Mouse (Mus musculus): ENCODE data around the gene Ptx3. TPM values are rescaled to one million over a fixed set of nuclear protein-coding genes. Genes with fewer than 3 reads are reported as not detected.
"Not testable (repeated sequence)": the region's sequence is repeated elsewhere in the genome, so short reads cannot be mapped to it uniquely, and the experiment has no call there.

Gene Ptx3
- polyA plus RNA-seq, 1 experiment from 2014 or later: 0.32 TPM

DNA sequence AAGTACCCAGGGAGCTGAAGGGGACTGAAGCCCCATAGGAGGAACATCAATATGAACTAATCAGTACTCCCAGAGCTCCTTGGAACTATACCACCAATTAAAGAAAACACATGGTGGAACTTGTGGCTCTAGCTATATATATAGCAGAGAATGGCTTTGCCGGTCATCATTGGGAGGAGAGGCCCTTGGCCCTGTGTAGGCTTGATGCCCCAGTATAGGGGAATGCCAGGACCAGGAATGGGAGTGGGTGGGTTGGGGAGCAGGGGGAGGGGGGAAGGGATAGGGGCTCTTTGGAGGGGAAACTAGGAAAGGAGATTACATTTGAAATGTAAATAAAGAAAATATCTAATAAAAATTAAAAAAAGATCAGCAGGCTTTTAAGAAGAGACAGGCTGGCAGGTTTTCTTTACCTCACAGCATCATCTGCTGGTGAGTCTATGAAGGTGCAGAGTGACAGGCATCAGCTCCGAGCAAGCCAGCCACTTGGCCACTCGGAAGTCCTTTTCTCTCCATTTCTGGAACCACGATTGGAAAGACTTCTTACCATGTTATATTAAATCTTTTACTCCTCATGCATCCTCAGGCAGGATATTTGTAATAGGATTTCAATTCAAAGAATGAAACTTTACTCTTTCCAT is 16.6 kb downstream of the Ptx3 start:
- not testable (repeated sequence) for H3K9me3 ChIP-seq (replicated peaks); ATAC-seq (ENCODE audit: low read depth); H3K4me2 ChIP-seq; H3K27ac ChIP-seq; H3K4me1 ChIP-seq (replicated peaks); H3K9ac ChIP-seq; DNase-seq; H3K36me3 ChIP-seq; H3K4me3 ChIP-seq (replicated peaks); H3K27me3 ChIP-seq
- WGBS (ENCODE audit: insufficient replicate concordance): 41% methylated on average over 4 of the region's 4 CpGs

DNA sequence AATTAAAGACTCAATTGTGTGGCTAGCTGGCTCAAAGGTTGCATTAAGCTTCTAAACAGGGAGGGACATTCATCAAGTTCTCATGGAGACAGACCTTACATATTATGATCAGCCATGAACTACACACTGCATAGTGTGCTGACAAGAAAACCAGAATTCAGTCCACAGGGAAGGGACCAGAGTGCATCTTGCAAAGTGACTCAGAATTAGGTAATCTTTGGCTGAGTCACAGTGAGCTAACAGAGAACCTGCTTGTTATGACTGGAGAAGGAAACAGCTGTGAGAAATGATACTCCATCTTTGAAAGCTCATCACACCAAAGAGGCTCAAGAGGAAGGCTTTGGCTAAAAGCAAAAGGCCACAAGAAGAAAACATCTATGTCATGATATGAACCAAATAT is 20.8 kb downstream of the Ptx3 start:
- Histone ChIP-seq H3K4me1 (replicated peaks) (no peaks in the 10 kb centered on the region), H3K27ac (no peak overlapping the region), H3K9ac (no peak overlapping the region), H3K4me3 (replicated peaks) (no peak overlapping the region), H3K36me3 (no peaks in the 10 kb centered on the region), H3K9me3 (replicated peaks) (no peaks in the 10 kb centered on the region), H3K27me3 (no peaks in the 10 kb centered on the region), H3K4me2 (no peak overlapping the region)
- DNase-seq (no peak), ATAC-seq (ENCODE audit: low read depth) (no peak)

DNA sequence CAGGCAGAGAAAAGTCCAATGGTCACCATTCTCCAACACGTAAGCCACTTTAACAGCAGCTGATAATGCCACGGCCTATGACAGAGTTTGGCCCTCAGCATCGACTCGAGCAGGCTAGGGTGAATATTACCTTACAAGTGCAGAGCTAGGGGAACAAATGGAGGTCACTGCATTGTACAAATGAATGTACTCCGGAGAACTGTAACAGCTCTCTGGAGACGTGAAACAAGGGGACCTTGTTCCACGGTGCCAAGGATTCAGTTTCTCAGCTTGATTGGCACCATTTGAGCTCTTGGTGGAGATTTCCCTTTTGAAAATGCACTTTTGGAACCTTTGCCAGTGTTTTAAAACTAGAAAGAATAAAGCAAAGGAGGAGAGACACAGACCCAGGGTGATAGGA is 32.1 kb downstream of the Ptx3 start:
- WGBS (ENCODE audit: insufficient replicate concordance): 72% methylated on average over 7 of the region's 7 CpGs
- Histone ChIP-seq H3K9me3 (replicated peaks) (no peaks in the 10 kb centered on the region), H3K27ac (no peak overlapping the region), H3K9ac (no peak overlapping the region), H3K27me3 (no peaks in the 10 kb centered on the region), H3K4me2 (no peak overlapping the region), H3K4me1 (replicated peaks) (no peaks in the 10 kb centered on the region), H3K4me3 (replicated peaks) (no peak overlapping the region), H3K36me3 (no peaks in the 10 kb centered on the region)
- ATAC-seq (ENCODE audit: low read depth): no peak
- DNase-seq: no peak

DNA sequence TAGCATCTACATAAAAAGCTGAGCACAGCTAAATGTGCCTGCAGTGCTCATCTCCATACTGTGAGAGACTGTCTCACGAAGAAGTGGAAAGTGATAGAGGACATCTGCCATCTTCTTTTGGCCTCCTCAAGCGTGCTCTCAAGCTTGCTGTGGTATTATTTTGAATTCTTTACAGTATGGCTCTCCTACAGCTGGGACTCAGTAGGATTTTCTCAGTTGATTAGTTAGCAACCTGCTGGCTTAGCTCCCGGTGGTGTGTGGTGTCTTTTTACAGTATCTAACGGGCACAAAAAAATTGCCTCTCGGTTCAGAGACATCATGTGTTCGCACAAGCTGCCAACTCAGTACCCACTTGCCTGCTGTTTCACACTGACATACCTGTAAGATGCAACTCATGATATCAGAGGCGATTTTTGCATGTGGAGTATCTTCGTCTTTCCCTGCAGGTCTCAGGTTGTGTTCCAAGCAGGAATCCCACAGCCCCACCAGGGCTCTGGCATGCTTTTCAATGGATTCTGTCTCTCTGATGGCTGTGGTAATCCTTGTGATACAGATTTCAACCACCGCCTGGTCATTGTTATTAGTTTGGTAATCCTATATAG is 34.9 kb downstream of the Ptx3 start:
- DNase-seq (no peak), ATAC-seq (ENCODE audit: low read depth) (no peak)
- H3K9me3 ChIP-seq (replicated peaks): no peaks in the 10 kb centered on the region
- no peak overlapping the region for H3K27ac ChIP-seq
- H3K9ac ChIP-seq: no peak overlapping the region
- no peaks in the 10 kb centered on the region for H3K27me3 ChIP-seq
- no peaks in the 10 kb centered on the region for H3K4me1 ChIP-seq (replicated peaks)
- H3K36me3 ChIP-seq: no peaks in the 10 kb centered on the region
- 63% methylated on average over 9 of the region's 9 CpGs for whole genome bisulfite sequencing (ENCODE audit: insufficient replicate concordance)
- H3K4me2 ChIP-seq: no peak overlapping the region
- H3K4me3 ChIP-seq (replicated peaks): no peak overlapping the region

DNA sequence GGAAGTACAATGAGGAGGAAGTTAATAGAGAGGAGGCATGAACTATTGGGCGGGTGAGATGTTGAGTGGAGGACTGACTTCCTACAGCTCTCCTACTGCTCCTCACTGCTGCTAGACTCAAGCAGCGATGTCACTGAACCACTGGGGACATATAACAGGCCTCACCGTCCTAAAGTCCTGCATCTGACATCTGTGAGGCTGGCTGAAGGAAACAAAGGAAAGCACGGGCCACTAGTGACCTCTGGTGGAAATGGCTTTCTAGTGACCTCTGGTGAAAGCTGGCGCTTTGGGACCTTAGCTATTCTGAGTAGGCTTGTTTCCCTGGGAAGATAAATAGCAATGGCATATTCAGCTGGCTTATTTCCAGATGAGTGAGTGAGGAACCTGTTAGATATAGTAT is 42.6 kb downstream of the Ptx3 start:
- no peaks in the 10 kb centered on the region for H3K4me1 ChIP-seq (replicated peaks)
- no peaks in the 10 kb centered on the region for H3K27me3 ChIP-seq
- no peak overlapping the region for H3K4me2 ChIP-seq
- H3K4me3 ChIP-seq (replicated peaks): no peak overlapping the region
- H3K27ac ChIP-seq: no peak overlapping the region
- H3K9me3 ChIP-seq (replicated peaks): no peaks in the 10 kb centered on the region
- H3K36me3 ChIP-seq: no peaks in the 10 kb centered on the region
- ATAC-seq (ENCODE audit: low read depth) (no peak), DNase-seq (no peak)
- H3K9ac ChIP-seq: no peak overlapping the region
- 22% methylated on average over 5 of the region's 5 CpGs for WGBS (ENCODE audit: insufficient replicate concordance)

DNA sequence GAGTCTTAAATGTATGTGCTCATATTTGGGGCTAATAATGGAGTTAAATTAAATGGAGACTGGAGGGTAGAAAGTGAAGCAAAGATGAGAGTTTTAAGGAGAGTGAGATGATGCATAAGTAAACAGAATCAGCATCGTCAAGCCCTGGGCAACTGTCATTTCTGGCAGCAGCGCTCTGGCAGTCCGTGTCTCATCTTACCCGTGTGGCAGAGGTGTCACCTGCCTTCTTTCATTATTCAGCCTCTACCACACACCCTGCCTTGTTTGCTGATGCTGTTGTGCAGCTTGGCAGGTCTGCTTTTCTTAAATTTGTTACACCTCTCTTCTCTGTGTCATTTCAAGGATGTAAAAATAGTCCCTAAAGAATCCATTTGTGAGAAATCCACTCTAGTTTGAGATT is 43.6 kb downstream of the Ptx3 start:
- no peaks in the 10 kb centered on the region for H3K36me3 ChIP-seq
- H3K9ac ChIP-seq: no peak overlapping the region
- ATAC-seq (ENCODE audit: low read depth) (no peak), DNase-seq (no peak)
- H3K4me2 ChIP-seq: no peak overlapping the region
- H3K4me3 ChIP-seq (replicated peaks): no peak overlapping the region
- no peaks in the 10 kb centered on the region for H3K27me3 ChIP-seq
- 65% methylated on average over 4 of the region's 4 CpGs for WGBS (ENCODE audit: insufficient replicate concordance)
- no peak overlapping the region for H3K27ac ChIP-seq
- no peaks in the 10 kb centered on the region for H3K9me3 ChIP-seq (replicated peaks)
- no peaks in the 10 kb centered on the region for H3K4me1 ChIP-seq (replicated peaks)

Other genes starting within 250 kb of the Ptx3 start
- gene Veph1, start 76.9 kb downstream of the Ptx3 start, polyA plus RNA-seq (2015; fragmentation: Nextera tagmentation; extraction: Ambion mirVana): 0.02 TPM in 2 replicates

All from liver, embryonic 13.5 days (tissue).